Mouse (Mus musculus) megakaryocyte, embryonic 14.5 days (primary cell): ENCODE results near the gene Ntm.

Experiments
- FLI1 ChIP-seq: IDR thresholded peaks from 2 replicates; pipeline ENCODE4 v1.6.1; 2012; ENCODE audit warnings: low read length, inconsistent platforms, mixed read lengths
- GATA1 ChIP-seq: IDR thresholded peaks from 3 replicates; pipeline ENCODE4 v1.6.1; 2012; ENCODE audit warnings: mixed read lengths, low read length, inconsistent platforms, borderline replicate concordance

GRCm38 (mm10) chr9:29390796-29391517, 572.0 kb downstream of the Ntm start:
- TF ChIP-seq FLI1 = no peak
- TF ChIP-seq GATA1 = no peak
